Mouse (Mus musculus): Measurements from ENCODE around the gene Mtfr1l. TPM values are rescaled to one million over a fixed set of nuclear protein-coding genes. Genes with fewer than 3 reads are reported as not detected.

The Mtfr1l gene
- total RNA-seq, 2 experiments from 2014 or later, result 60.6 to 66.1 TPM

DNA sequence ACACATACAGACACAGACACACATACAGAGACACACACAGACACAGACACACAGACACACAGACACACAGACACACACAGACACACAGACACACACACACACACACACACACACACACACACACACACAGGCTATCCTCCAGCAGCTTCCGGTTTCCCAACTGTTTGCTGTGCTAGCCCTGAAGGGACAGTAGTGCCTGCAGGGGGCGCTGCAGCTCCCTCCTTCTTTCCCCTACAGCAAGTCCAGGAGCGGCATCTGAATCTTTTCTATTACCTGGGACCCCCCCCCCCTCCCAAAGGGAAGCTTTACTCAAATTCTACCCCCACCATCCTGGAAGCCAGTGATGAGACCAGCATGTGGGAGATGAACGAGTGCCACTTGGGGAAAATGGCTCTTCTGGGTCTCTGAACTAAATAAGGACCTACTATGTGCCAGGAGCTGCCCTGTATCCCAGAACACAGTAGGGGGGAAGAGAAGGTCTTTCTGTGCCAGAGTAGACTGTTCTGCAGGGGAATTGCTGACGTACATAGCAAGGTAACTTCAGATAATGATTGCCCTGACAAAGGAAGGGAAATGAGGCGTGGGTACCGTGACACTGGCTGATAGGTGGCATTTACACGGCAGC is 20.9 kb upstream of the Mtfr1l start:
- no peak for DNase-seq (ENCODE audit: extremely low spot score in 1 of 2, low spot score in 2 of 2)
- intact Hi-C loops (cut with DNase I), result no loop called here
- Histone ChIP-seq H3K4me3 (no peak overlapping the region), H3K27ac (no peak overlapping the region)
- TF ChIP-seq CTCF (IDR thresholded peaks at IDR 0.05), result peak; percentile 44

DNA sequence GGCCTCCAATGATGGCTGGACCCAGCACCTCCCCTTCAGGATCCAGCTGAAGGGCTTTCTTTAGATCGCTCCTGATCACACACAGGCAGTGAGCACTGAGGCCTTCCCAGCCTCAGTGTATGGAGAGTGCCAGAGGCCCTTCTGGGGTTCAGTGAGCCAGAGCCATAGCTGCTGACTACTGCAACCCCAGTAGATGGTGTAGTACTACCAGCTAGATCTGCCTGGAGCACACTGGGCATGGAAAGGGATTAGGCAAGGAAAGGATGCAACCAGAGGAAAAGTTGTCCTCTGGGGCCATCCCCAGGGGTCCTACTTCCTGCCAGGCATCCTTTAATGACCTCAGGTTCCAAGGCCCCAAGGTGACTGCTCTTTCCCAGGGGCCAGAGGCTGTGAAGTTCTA is 18.4 kb upstream of the Mtfr1l start:
- no peak overlapping the region for H3K27ac ChIP-seq
- no peak overlapping the region for H3K4me3 ChIP-seq
- intact Hi-C loops (cut with DNase I), result no loop called here
- TF ChIP-seq CTCF (IDR thresholded peaks at IDR 0.05), result peak; percentile 40
- DNase-seq (ENCODE audit: extremely low spot score in 1 of 2, low spot score in 2 of 2), result no peak

DNA sequence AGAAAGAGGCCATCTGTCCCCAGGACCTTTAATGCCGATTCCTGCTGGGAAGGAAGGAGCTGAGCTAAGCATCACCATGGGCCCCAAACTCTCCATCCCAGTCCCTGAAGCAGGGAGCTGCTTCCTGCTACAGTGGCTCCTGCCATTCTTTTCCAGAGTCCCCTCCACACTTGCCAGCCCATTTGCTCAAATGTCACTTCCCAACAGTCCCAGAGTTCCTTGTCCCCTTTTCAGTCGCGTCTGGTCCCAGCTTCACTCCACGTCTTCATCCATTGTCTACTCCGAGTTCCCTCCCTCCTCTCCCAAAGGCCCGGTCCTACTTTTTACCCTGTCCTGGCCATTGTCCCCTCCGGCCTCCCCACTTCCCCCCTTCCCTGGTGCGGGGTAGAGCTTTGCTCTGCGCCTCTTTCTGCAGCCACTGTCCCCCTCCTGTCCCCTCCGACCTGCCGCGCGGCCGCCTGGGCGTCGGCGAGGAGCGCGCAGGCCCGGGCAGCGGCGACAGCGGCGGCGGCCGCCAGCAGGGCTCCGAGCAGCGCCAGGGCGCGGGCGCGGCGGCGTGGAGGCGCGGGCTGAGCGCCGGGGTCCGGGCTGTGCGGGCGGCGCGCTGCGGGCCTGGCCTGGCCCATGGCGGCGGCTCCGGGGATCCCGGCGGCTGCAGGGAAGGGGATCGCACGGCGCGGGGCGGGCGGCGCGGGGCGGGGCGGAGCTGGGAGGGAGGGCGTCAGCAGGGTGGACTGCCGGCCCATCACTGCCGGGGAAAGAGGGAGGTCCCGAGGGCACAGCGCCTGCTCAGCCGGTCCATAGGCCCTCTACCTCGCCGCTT is 16.5 kb upstream of the Mtfr1l start, which contains the start of gene Selenon:
Gene Selenon, minus strand, starts transcription at position 673 of the 823 bp plus-strand sequence.
- intact Hi-C loops (cut with DNase I), result no loop called here
- TF ChIP-seq CTCF (IDR thresholded peaks at IDR 0.05), result no peak
- DNase-seq (ENCODE audit: extremely low spot score in 1 of 2, low spot score in 2 of 2), result peak; percentile 58 to 68
- peak within 1 kb of the TSS; percentile 62 for H3K27ac ChIP-seq
- H3K4me3 ChIP-seq, result peak within 1 kb of the TSS; percentile 60

DNA sequence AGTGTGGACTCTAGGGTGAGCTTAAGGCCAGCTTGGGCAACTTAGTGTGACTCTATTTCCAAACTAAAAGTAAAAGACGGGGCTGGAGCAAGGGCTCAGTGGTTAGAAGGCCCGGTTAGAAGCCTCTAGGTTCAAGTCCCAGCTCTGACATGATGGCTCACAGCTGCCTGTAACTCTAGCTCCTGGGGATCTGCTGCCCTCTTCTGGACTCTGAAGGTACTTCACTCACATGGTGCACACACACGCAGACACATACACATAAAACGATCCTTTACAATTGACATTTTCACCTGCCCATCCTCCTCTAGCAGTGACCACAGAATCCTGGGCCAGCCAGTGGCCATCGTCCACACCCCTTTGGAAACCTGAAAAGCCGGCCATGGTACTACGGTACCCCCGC is 14.7 kb upstream of the Mtfr1l start:
- intact Hi-C loops (cut with DNase I), result no loop called here
- peak; percentile 36 for TF ChIP-seq CTCF (IDR thresholded peaks at IDR 0.05)
- Histone ChIP-seq H3K27ac (no peak overlapping the region), H3K4me3 (no peak overlapping the region)
- DNase-seq (ENCODE audit: extremely low spot score in 1 of 2, low spot score in 2 of 2), result no peak

DNA sequence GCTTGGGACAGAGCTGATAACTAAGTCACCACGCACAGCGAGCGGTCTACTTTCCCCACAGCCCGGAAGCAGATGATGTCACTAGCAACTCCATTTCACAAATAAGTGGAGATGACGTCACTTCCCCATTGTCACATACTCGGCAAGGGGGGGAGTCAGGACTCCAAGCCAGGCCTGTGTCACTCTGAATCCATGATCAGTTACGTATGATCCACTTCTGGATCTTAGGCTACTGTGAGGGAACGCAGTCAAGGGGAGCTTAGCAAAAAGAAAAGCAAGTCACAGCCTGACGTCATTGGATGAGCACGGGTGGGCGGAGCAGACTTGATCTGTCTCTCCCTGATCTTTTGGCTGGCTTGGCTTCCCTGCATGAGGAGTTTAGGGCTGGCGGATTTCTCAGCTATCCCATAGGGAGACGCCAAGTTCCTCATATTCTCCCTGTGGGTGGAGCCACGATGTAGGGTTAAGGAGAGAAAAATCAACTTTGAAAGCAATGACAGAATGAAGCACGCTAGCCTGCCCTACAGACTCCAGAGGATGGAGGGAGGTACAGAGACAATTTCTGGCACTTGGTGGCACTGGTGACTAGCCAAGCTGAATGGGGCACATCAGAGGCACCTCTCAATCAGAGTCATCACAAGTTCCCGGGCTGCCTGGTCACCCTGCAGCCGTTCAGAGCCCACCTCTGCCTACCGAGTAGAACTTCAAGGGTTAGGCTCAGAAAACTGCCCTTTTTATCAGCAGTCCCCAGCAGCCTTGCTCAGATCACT is 13.2 kb upstream of the Mtfr1l start:
- intact Hi-C loops (cut with DNase I), result no loop called here
- H3K4me3 ChIP-seq, result no peak overlapping the region
- no peak for DNase-seq (ENCODE audit: extremely low spot score in 1 of 2, low spot score in 2 of 2)
- no peak overlapping the region for H3K27ac ChIP-seq
- TF ChIP-seq CTCF (IDR thresholded peaks at IDR 0.05), result no peak

DNA sequence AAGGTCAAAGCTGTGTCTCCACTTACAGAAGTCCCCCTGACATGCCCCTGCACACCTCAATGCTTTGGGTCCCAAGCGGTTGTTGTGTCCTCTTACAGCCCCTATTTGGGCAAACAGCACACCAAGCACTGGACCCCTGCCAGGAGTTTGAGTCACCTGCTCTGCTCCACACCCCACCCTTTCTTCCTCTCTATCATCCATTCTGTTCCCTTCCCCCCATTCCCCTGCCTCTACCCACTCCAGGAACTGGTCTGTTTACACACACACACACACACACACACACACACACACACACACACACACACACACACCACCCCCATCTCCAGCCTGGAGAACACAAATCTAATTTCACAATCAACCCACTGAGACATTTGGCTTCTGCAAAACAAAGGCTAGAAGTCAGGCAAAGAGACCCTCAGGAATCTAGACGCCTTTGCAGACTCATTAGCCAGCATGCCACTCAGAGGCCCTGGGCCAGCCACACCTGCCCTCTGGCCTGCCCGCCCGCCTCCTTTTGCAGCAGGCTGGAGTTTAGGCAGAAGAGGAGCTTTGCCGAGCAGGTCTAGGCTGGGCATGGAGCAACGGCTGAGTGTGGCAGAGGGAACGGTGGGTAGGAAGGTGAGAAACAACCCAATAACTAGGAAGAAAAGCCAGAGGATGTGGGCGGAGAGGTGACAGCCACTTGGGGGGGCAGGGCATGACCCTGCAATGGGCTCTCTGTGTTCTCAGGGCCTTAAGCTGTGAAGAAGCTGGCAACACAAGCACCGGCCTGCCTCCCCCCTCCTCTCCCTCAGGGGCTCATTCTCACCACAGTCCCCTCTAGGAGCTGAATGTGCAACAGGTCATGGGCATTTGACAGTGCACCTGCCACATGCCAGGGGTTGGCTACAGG is 11.9 kb upstream of the Mtfr1l start:
- peak overlapping the region; percentile 26; the same call in 1 of the 2 replicates for H3K27ac ChIP-seq
- intact Hi-C loops (cut with DNase I), result no loop called here
- no peak for DNase-seq (ENCODE audit: extremely low spot score in 1 of 2, low spot score in 2 of 2)
- no peak overlapping the region for H3K4me3 ChIP-seq
- no peak for TF ChIP-seq CTCF (IDR thresholded peaks at IDR 0.05)

DNA sequence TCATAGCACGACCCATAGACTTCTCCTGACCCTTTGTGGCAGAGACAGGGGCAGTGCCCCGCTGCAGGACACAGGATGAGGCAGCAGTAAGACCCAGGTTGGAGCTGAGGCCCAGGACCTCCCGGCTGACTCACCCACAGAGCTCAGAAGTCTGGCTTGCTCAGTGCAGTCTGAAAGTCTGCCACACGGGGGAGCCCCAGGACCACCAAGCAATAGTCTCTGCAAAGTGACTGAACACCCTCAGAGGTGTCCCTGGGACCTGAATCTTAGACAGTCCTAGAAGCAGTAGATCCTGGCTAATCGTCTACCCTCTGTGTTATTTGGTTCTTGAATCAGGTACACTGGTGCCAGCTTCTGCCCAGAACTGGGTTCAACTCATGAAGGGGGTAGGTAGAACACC is 8.1 kb upstream of the Mtfr1l start:
- Histone ChIP-seq H3K27ac (no peak overlapping the region), H3K4me3 (no peak overlapping the region)
- peak; percentile 98 for TF ChIP-seq CTCF (IDR thresholded peaks at IDR 0.05)
- peak; percentile 87 to 96 for DNase-seq (ENCODE audit: extremely low spot score in 1 of 2, low spot score in 2 of 2)
- intact Hi-C loops (cut with DNase I), result loop anchor here (2.0 to 5.0 kb wide), 3 partner anchors 160 to 339 kb away; no protein-coding TSS in a partner anchor

DNA sequence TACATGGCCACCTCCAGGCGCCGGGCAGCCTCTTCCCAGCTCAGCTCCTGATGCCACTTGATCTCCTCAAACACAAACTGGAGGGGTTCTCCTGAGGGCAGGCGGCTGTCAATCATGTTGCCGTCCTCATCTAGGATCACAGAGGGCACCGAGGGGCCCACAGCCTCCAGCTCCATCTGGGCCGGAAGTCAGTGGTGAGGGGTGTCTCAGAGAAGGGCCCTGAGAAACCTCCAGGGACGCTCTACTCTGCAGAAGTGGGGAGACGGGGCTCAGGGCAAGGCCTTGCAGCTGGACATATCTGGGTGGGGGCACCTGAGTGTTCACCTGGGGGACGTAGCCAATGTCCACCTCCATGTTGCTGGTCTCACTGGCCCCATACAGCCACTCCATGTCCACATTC is 7.5 kb upstream of the Mtfr1l start:
- no peak for TF ChIP-seq CTCF (IDR thresholded peaks at IDR 0.05)
- intact Hi-C loops (cut with DNase I), result loop anchor here (2.0 to 5.0 kb wide), 3 partner anchors 160 to 340 kb away; no protein-coding TSS in a partner anchor
- DNase-seq (ENCODE audit: extremely low spot score in 1 of 2, low spot score in 2 of 2), result no peak
- Histone ChIP-seq H3K4me3 (no peak overlapping the region), H3K27ac (no peak overlapping the region)

DNA sequence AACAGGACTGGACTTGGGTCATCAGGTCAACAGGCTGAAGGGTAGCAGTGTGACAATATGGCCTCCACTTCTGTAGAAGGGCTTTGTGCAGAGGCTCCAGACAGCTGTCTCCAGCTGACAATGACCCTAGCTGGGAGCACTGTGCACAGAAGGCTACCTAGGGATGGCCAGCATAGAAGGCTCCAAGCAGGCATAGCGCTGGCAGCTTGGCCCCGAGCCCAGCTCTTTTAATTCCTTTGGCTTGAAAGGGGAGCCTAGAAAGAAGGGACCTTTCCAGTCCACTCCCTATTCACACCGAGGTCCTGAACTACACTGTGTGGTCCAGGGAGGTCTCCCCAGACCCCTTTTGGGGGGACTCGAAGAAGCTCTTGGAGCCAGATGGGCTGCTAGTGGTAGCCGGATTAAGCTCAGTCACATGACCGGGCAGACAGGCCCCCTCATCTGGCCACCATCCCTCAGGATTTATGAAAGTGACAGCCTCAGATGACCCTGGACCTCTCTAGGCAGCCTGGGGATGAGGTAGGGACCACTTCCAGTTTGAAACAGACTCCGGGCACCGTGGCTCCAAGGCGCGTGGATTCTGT is 3.9 kb upstream of the Mtfr1l start:
- no peak for DNase-seq (ENCODE audit: extremely low spot score in 1 of 2, low spot score in 2 of 2)
- TF ChIP-seq CTCF (IDR thresholded peaks at IDR 0.05), result no peak
- intact Hi-C loops (cut with DNase I), result no loop called here
- Histone ChIP-seq H3K4me3 (no peak overlapping the region), H3K27ac (no peak overlapping the region)

DNA sequence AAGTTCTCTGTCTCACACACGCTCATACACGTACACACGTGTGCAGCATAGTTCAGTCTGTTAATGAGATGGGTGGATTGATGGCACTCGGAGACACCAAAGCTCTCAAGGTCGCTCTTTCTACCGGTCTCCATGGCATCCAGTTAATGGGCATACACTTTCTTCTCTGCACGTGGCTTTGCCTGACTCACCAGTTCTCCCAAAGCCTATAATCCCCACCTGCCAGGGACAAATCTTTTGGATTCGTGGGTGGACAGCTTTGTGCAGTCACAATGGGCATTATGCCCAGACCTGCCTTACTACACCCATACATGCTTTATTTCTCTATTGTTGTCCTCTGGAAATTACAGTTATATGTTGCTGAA is 582 bp upstream of the Mtfr1l start:
- intact Hi-C loops (cut with DNase I), result no loop called here
- H3K4me3 ChIP-seq, result peak overlapping the region; percentile 98
- no peak for DNase-seq (ENCODE audit: extremely low spot score in 1 of 2, low spot score in 2 of 2)
- no peak for TF ChIP-seq CTCF (IDR thresholded peaks at IDR 0.05)
- peak overlapping the region; percentile 70; the same call in 1 of the 2 replicates for H3K27ac ChIP-seq
